Mouse (Mus musculus): ENCODE measurements around the gene Olfr649.

Gene Olfr649

GRCm38 (mm10) chr7:104195885-104196284 lies at the start of gene Olfr649:
Gene Olfr649 (minus strand): TSS chr7:104195985.
- no peak for DNase-seq (ENCODE audit: low read depth, low spot score)

- DNase-seq (ENCODE audit: low read depth, low spot score): peak; percentile 70
These were observed 48.7 kb upstream of the Olfr649 start, which contains the start of gene Trim34a for GRCm38 (mm10) chr7:104244287-104245181. Gene Trim34a (plus strand): TSS chr7:104244457.

GRCm38 (mm10) chr7:104243616-104244015 lies 47.8 kb upstream of the Olfr649 start:
- DNase-seq (ENCODE audit: low read depth, low spot score): no peak

GRCm38 (mm10) chr7:104240857-104241256 lies 45.1 kb upstream of the Olfr649 start:
- no peak for DNase-seq (ENCODE audit: low read depth, low spot score)

- peak; percentile 40 for DNase-seq (ENCODE audit: low read depth, low spot score)
These were observed 35.4 kb upstream of the Olfr649 start for GRCm38 (mm10) chr7:104231203-104231602.

GRCm38 (mm10) chr7:104218701-104219569 lies 23.1 kb upstream of the Olfr649 start, which contains the start of gene Trim6:
Gene Trim6 (plus strand): TSS chr7:104218793.
- DNase-seq (ENCODE audit: low read depth, low spot score): peak; percentile 40

GRCm38 (mm10) chr7:104217881-104218280 lies 22.1 kb upstream of the Olfr649 start:
- DNase-seq (ENCODE audit: low read depth, low spot score): no peak

- DNase-seq (ENCODE audit: low read depth, low spot score): no peak
These were observed 20.3 kb upstream of the Olfr649 start for GRCm38 (mm10) chr7:104216011-104216535.

GRCm38 (mm10) chr7:104206197-104206596 lies 10.4 kb upstream of the Olfr649 start:
- DNase-seq (ENCODE audit: low read depth, low spot score): no peak

- DNase-seq (ENCODE audit: low read depth, low spot score): peak; percentile 60
These were observed 4.0 kb upstream of the Olfr649 start for GRCm38 (mm10) chr7:104199822-104200221.

- DNase-seq (ENCODE audit: low read depth, low spot score): no peak
These were observed 4.5 kb downstream of the Olfr649 start for GRCm38 (mm10) chr7:104191275-104191674.

GRCm38 (mm10) chr7:104183292-104183691 lies 12.5 kb downstream of the Olfr649 start, which contains the start of gene Olfr648:
Gene Olfr648 (minus strand): TSS chr7:104183392.
- no peak for DNase-seq (ENCODE audit: low read depth, low spot score)

GRCm38 (mm10) chr7:104179074-104179473 lies 16.7 kb downstream of the Olfr649 start:
- no peak for DNase-seq (ENCODE audit: low read depth, low spot score)

GRCm38 (mm10) chr7:104178422-104179054 lies 17.2 kb downstream of the Olfr649 start:
- DNase-seq (ENCODE audit: low read depth, low spot score): no peak

- DNase-seq (ENCODE audit: low read depth, low spot score): no peak
These were observed 20.7 kb downstream of the Olfr649 start for GRCm38 (mm10) chr7:104175085-104175484.

GRCm38 (mm10) chr7:104169634-104170204 lies 26.1 kb downstream of the Olfr649 start:
- no peak for DNase-seq (ENCODE audit: low read depth, low spot score)

- no peak for DNase-seq (ENCODE audit: low read depth, low spot score)
These were observed 28.7 kb downstream of the Olfr649 start for GRCm38 (mm10) chr7:104167105-104167504.

GRCm38 (mm10) chr7:104150456-104150855 lies 45.3 kb downstream of the Olfr649 start, which contains the start of gene Ubqlnl:
Gene Ubqlnl (minus strand): TSS chr7:104150556.
- DNase-seq (ENCODE audit: low read depth, low spot score): no peak

- no peak for DNase-seq (ENCODE audit: low read depth, low spot score)
These were observed 52.6 kb downstream of the Olfr649 start, which contains the start of gene Ubqln3 for GRCm38 (mm10) chr7:104143179-104143578. Gene Ubqln3 (minus strand): TSS chr7:104143279.

All from forelimb bud, embryonic 11.5 days (tissue).